Mouse (Mus musculus) E14TG2a.4 (cell line): Measurements from ENCODE around the gene Myo9b.
A peak's percentile ranks its signal among the peaks of the same experiment; 100 is the strongest.

Experiments used
- H3K27me3 ChIP-seq: 2 replicates; pipeline ENCODE4 v1.6.1; 2014; ENCODE audit warnings: low read length, control low read depth; ENCODE audit not compliant: insufficient read depth
- H3K36me3 ChIP-seq: 2 replicates; pipeline ENCODE4 v1.6.1; 2014; ENCODE audit warnings: low read length, control low read depth; ENCODE audit not compliant: insufficient read depth
- H3K4me1 ChIP-seq: replicated peaks from 2 replicates; pipeline ENCODE4 v1.6.1; 2014; ENCODE audit warnings: low read depth, low read length, control low read depth
- H3K4me3 ChIP-seq: replicated peaks from 2 replicates; pipeline ENCODE4 v1.5.1; 2014; ENCODE audit warnings: mild to moderate bottlenecking, low read length
- H3K9me3 ChIP-seq: 2 replicates; pipeline ENCODE4 v1.6.1; 2014; ENCODE audit warnings: low read length, control low read depth
- CTCF ChIP-seq: conservative IDR thresholded peaks from 2 replicates; pipeline ENCODE4 v1.5.1; 2014; ENCODE audit warnings: low read length
- NANOG ChIP-seq: IDR thresholded peaks from 2 replicates; pipeline ENCODE4 v1.6.1; 2014; ENCODE audit warnings: borderline replicate concordance, low read length, mixed read lengths
- POU5F1 ChIP-seq: IDR thresholded peaks from 2 replicates; pipeline ENCODE4 v1.6.1; 2014; ENCODE audit warnings: low read length, borderline replicate concordance

Myo9b gene

DNA sequence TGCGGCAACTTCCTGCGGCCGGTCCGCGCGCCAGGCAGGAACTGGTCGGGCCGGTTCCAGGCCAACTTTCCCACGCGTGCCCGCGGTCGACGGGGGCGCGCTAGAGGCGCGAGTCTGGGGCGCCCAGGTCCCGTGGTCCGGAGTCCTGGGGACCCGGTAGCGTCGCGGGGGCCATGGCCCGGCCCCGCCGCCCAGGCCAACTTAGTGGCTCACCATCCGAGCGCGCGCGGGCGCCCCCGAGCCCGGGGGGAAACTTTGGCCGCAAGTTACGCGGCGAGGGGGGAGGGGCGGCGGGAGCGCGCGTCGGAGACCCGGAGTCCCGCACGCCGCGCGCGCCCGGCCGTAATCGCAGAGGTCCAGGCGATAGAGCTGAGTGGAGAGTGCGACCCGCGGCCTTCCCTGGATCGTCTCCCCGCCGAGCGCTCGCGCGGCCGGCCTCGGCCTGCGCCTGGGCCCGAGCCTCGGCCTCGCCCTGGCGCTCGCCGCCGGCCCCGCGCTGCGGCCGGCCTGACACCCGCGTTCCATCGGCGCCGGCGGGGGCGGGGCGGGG, 109.0 kb downstream of the Myo9b start, which contains the start of gene Nr2f6:
Gene Nr2f6 (minus strand): TSS at position 540 of the 550 bp plus-strand sequence.
- H3K36me3 ChIP-seq = peaks cover 30% of the 10 kb centered on the region
- TF ChIP-seq CTCF = no peak
- no peak for TF ChIP-seq NANOG
- no peak for TF ChIP-seq POU5F1

GRCm38 (mm10) chr8:71381971-71382961, 109.8 kb downstream of the Myo9b start:
- Histone ChIP-seq H3K9me3 (no peaks in the 10 kb centered on the region), H3K36me3 (peaks cover 22% of the 10 kb centered on the region), H3K4me3 (peak overlapping the region; percentile 93), H3K27me3 (peaks cover 36% of the 10 kb centered on the region), H3K4me1 (peaks cover 77% of the 10 kb centered on the region)
- TF ChIP-seq POU5F1 (no peak), NANOG (no peak), CTCF (no peak)

More for the DNA sequence above, 109.0 kb downstream of the Myo9b start, which contains the start of gene Nr2f6:
- peak within 1 kb of the TSS; percentile 93 for H3K4me3 ChIP-seq
- H3K9me3 ChIP-seq = no peaks in the 10 kb centered on the region
- peaks cover 43% of the 10 kb centered on the region for H3K27me3 ChIP-seq
- peaks cover 77% of the 10 kb centered on the region for H3K4me1 ChIP-seq

DNA sequence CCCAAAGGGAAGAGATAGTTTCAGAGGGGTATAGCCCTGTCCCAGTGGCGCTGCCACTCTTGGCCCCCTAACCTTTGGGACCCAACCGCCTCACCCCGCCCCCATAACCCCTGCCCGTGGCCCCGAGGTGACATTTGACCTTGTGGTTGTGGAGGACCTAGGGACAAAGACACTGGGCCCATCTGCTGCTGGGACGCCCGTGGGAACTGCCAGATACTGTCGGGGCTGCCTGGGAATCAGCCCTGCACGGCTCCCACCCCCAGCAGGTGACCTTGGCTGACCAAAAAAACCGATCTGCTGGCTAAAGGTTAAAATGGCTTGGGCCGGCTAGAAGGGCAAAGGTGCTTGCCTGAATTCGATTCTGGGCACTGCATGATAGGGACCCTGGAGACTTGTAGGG, 110.9 kb downstream of the Myo9b start:
- H3K27me3 ChIP-seq = peaks cover 24% of the 10 kb centered on the region
- no peak for TF ChIP-seq NANOG
- TF ChIP-seq POU5F1 = no peak
- no peak for TF ChIP-seq CTCF
- peak overlapping the region; percentile 43 for H3K4me3 ChIP-seq
- H3K9me3 ChIP-seq = no peaks in the 10 kb centered on the region
- H3K36me3 ChIP-seq = peaks cover 11% of the 10 kb centered on the region
- peaks cover 84% of the 10 kb centered on the region for H3K4me1 ChIP-seq

DNA sequence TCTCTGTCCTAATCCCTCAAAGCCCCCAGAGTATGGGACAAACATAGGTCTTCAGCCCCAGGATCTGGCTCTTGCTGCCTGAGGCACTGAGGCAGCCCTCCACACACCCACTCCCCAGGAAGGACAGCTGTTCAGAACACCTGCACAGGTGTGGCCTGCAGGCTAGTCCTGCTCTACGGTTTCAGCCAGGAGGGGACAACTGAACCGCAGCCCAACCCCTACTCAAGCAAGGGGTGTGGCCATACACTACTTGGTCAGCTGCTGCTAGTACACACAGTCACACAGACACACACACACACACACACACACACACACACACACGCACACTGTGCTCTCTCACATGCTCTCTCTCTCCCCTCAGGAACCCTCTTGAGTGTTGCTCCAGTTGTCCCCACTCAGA, 111.3 kb downstream of the Myo9b start:
- H3K36me3 ChIP-seq = peaks cover 6% of the 10 kb centered on the region
- H3K4me3 ChIP-seq = peak overlapping the region; percentile 43
- H3K9me3 ChIP-seq = no peaks in the 10 kb centered on the region
- peaks cover 20% of the 10 kb centered on the region for H3K27me3 ChIP-seq
- H3K4me1 ChIP-seq = peaks cover 84% of the 10 kb centered on the region
- TF ChIP-seq NANOG = no peak

DNA sequence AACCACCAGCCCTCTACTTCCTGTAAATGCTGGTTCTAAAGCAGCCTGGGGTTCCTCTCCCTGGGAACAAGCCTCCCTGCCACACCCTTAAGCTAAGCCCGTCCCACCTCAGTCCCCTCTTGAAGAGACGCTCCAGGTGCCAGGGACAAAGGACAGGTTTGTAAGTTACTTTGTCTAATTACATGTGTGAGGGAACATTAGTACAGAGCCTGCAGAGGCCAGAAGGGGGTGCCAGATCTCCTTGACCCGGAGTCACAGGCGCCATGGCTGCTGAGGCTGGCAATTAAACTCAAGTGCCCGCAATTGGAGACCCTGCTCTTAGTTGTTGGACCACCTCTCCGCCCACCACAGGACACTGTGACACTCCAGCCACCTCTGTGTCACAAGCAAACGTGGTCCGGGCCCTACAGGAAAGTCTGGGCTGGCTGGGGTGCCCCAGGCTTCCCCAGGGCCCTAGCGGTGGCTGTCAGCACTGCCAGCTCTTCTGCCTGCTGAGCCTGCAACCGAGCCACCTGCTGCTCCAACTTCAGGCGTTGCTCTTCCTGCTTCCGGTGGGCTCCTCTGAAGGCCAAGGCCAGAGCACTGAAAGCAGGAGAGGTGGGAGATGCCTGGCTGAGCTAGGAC, 112.8 kb downstream of the Myo9b start:
- peak overlapping the region; percentile 73 for H3K4me3 ChIP-seq
- no peaks in the 10 kb centered on the region for H3K9me3 ChIP-seq
- H3K36me3 ChIP-seq = no peaks in the 10 kb centered on the region
- TF ChIP-seq CTCF (peak; percentile 62), POU5F1 (no peak), NANOG (no peak)
- H3K4me1 ChIP-seq = peaks cover 69% of the 10 kb centered on the region
- peaks cover 6% of the 10 kb centered on the region for H3K27me3 ChIP-seq

DNA sequence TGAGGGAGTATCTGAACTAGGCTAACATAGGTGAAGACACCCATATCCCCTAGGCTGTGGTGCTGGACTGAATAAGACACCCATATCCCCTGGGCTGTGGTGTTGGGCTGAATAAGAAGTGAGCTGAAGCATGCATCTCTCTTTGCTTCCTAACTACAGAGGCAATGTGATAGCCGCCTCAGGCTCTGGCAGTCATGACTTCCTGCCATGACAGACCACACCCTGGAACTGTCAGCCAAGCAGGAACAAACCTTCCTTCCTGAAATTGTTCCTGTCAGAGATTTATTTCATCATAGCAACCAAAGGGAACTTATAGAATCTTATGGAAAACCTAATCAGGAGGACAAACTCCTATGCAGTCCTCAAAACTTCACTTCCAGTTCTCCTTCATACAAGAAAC, 115.8 kb downstream of the Myo9b start:
- TF ChIP-seq POU5F1 (no peak), NANOG (no peak), CTCF (no peak)
- Histone ChIP-seq H3K4me3 (no peak overlapping the region), H3K36me3 (no peaks in the 10 kb centered on the region), H3K27me3 (no peaks in the 10 kb centered on the region), H3K4me1 (peaks cover 76% of the 10 kb centered on the region), H3K9me3 (no peaks in the 10 kb centered on the region)

GRCm38 (mm10) chr8:71391696-71392095, 119.2 kb downstream of the Myo9b start:
- TF ChIP-seq POU5F1 = no peak
- TF ChIP-seq NANOG = no peak
- TF ChIP-seq CTCF = no peak
- peaks cover 58% of the 10 kb centered on the region for H3K4me1 ChIP-seq
- no peaks in the 10 kb centered on the region for H3K36me3 ChIP-seq
- H3K9me3 ChIP-seq = no peaks in the 10 kb centered on the region
- H3K4me3 ChIP-seq = no peak overlapping the region
- no peaks in the 10 kb centered on the region for H3K27me3 ChIP-seq

DNA sequence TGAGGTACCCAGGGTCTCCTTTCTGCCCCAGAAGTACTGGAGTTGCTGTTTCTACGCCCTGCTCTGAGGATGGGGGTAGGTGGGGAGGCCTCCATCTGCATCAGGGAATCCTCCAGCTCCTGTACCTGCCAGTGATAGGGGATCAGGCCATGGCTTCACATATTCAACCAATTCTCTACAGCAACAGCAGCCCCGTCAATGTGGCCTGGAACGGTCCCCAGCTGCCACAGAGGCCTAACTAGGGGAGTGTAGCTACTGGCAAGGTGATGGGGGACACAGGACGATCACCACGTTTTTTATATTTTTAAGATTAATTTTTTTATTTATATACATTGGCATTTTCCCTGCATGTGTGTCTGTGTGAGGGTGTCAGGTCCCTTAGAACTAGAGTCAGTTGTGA, 119.9 kb downstream of the Myo9b start:
- peaks cover 54% of the 10 kb centered on the region for H3K4me1 ChIP-seq
- no peak overlapping the region for H3K4me3 ChIP-seq
- TF ChIP-seq NANOG (no peak), POU5F1 (no peak), CTCF (no peak)
- H3K27me3 ChIP-seq = no peaks in the 10 kb centered on the region
- no peaks in the 10 kb centered on the region for H3K36me3 ChIP-seq
- no peaks in the 10 kb centered on the region for H3K9me3 ChIP-seq
